Mouse (Mus musculus): ENCODE measurements around the gene Nrxn3. TPM values are rescaled to one million over a fixed set of nuclear protein-coding genes. Genes with fewer than 3 reads are reported as not detected.
A peak's percentile ranks its signal among the peaks of the same experiment; 100 is the strongest.

Gene Nrxn3
- polyA plus RNA-seq, 1 experiment from 2014 or later = 1.4 TPM

GRCm38 (mm10) chr12:88984804-88985203 is 262.1 kb downstream of the Nrxn3 start:
- H3K27me3 ChIP-seq (replicated peaks; ENCODE audit: control insufficient read depth, insufficient read depth, low read length) = no peaks in the 10 kb centered on the region
- no peak overlapping the region for H3K4me2 ChIP-seq (ENCODE audit: low read depth, low read length)
- peaks cover 10% of the 10 kb centered on the region; the same call in 1 of the 2 replicates for H3K4me1 ChIP-seq (ENCODE audit: control insufficient read depth, insufficient read depth, low read length)
- no peak overlapping the region for H3K4me3 ChIP-seq (ENCODE audit: low read length)
- H3K9me3 ChIP-seq (ENCODE audit: control insufficient read depth, low read length) = no peaks in the 10 kb centered on the region
- peak; percentile 51 for ATAC-seq
- H3K27ac ChIP-seq (ENCODE audit: low read length) = no peak overlapping the region
- WGBS = 36% methylated on average over 5 of the region's 5 CpGs
- H3K9ac ChIP-seq (ENCODE audit: low read depth, low read length) = no peak overlapping the region
- no peaks in the 10 kb centered on the region for H3K36me3 ChIP-seq (ENCODE audit: control insufficient read depth, insufficient read depth, low read length)

GRCm38 (mm10) chr12:88987046-88987445 is 264.4 kb downstream of the Nrxn3 start:
- Histone ChIP-seq H3K9me3 (ENCODE audit: control insufficient read depth, low read length) (no peaks in the 10 kb centered on the region), H3K27ac (ENCODE audit: low read length) (no peak overlapping the region), H3K36me3 (ENCODE audit: control insufficient read depth, insufficient read depth, low read length) (no peaks in the 10 kb centered on the region), H3K4me3 (ENCODE audit: low read length) (no peak overlapping the region), H3K4me1 (ENCODE audit: control insufficient read depth, insufficient read depth, low read length) (peaks cover 10% of the 10 kb centered on the region; the same call in 1 of the 2 replicates), H3K9ac (ENCODE audit: low read depth, low read length) (no peak overlapping the region), H3K4me2 (ENCODE audit: low read depth, low read length) (no peak overlapping the region), H3K27me3 (replicated peaks; ENCODE audit: control insufficient read depth, insufficient read depth, low read length) (no peaks in the 10 kb centered on the region)
- 59% methylated on average over 4 of the region's 4 CpGs for WGBS
- no peak for ATAC-seq

GRCm38 (mm10) chr12:88990753-88991152 is 268.1 kb downstream of the Nrxn3 start:
- no peak overlapping the region for H3K27ac ChIP-seq (ENCODE audit: low read length)
- H3K4me1 ChIP-seq (ENCODE audit: control insufficient read depth, insufficient read depth, low read length) = no peaks in the 10 kb centered on the region
- no peak overlapping the region for H3K4me3 ChIP-seq (ENCODE audit: low read length)
- H3K9me3 ChIP-seq (ENCODE audit: control insufficient read depth, low read length) = no peaks in the 10 kb centered on the region
- no peak overlapping the region for H3K9ac ChIP-seq (ENCODE audit: low read depth, low read length)
- H3K27me3 ChIP-seq (replicated peaks; ENCODE audit: control insufficient read depth, insufficient read depth, low read length) = no peaks in the 10 kb centered on the region
- H3K4me2 ChIP-seq (ENCODE audit: low read depth, low read length) = no peak overlapping the region
- no peak for ATAC-seq
- H3K36me3 ChIP-seq (ENCODE audit: control insufficient read depth, insufficient read depth, low read length) = no peaks in the 10 kb centered on the region
- WGBS = 85% methylated on average over 5 of the region's 5 CpGs

- Histone ChIP-seq H3K4me2 (ENCODE audit: low read depth, low read length) (no peak overlapping the region), H3K9ac (ENCODE audit: low read depth, low read length) (no peak overlapping the region), H3K9me3 (ENCODE audit: control insufficient read depth, low read length) (no peaks in the 10 kb centered on the region), H3K4me3 (ENCODE audit: low read length) (no peak overlapping the region), H3K4me1 (ENCODE audit: control insufficient read depth, insufficient read depth, low read length) (no peaks in the 10 kb centered on the region), H3K27ac (ENCODE audit: low read length) (no peak overlapping the region), H3K27me3 (replicated peaks; ENCODE audit: control insufficient read depth, insufficient read depth, low read length) (no peaks in the 10 kb centered on the region), H3K36me3 (ENCODE audit: control insufficient read depth, insufficient read depth, low read length) (no peaks in the 10 kb centered on the region)
- ATAC-seq = peak; percentile 50; the same call in 1 of the 2 replicates
- WGBS = 0% methylated on average over 2 of the region's 2 CpGs
These were observed 269.5 kb downstream of the Nrxn3 start for GRCm38 (mm10) chr12:88992141-88992540.

- no peak overlapping the region for H3K4me2 ChIP-seq (ENCODE audit: low read depth, low read length)
- no peak for ATAC-seq
- no peaks in the 10 kb centered on the region for H3K36me3 ChIP-seq (ENCODE audit: control insufficient read depth, insufficient read depth, low read length)
- no peaks in the 10 kb centered on the region for H3K4me1 ChIP-seq (ENCODE audit: control insufficient read depth, insufficient read depth, low read length)
- H3K27ac ChIP-seq (ENCODE audit: low read length) = no peak overlapping the region
- no peak overlapping the region for H3K9ac ChIP-seq (ENCODE audit: low read depth, low read length)
- H3K27me3 ChIP-seq (replicated peaks; ENCODE audit: control insufficient read depth, insufficient read depth, low read length) = no peaks in the 10 kb centered on the region
- H3K9me3 ChIP-seq (ENCODE audit: control insufficient read depth, low read length) = no peaks in the 10 kb centered on the region
- no peak overlapping the region for H3K4me3 ChIP-seq (ENCODE audit: low read length)
- WGBS = 86% methylated on average over 4 of the region's 4 CpGs
These were observed 271.1 kb downstream of the Nrxn3 start for GRCm38 (mm10) chr12:88993788-88994187.

GRCm38 (mm10) chr12:89016436-89016835 is 293.8 kb downstream of the Nrxn3 start:
- H3K36me3 ChIP-seq (ENCODE audit: control insufficient read depth, insufficient read depth, low read length) = no peaks in the 10 kb centered on the region
- WGBS = 78% methylated on average over 1 of the region's 1 CpGs
- no peak overlapping the region for H3K4me3 ChIP-seq (ENCODE audit: low read length)
- H3K27ac ChIP-seq (ENCODE audit: low read length) = no peak overlapping the region
- no peaks in the 10 kb centered on the region for H3K4me1 ChIP-seq (ENCODE audit: control insufficient read depth, insufficient read depth, low read length)
- ATAC-seq = no peak
- no peak overlapping the region for H3K4me2 ChIP-seq (ENCODE audit: low read depth, low read length)
- no peaks in the 10 kb centered on the region for H3K27me3 ChIP-seq (replicated peaks; ENCODE audit: control insufficient read depth, insufficient read depth, low read length)
- H3K9ac ChIP-seq (ENCODE audit: low read depth, low read length) = no peak overlapping the region
- no peaks in the 10 kb centered on the region for H3K9me3 ChIP-seq (ENCODE audit: control insufficient read depth, low read length)

- ATAC-seq = no peak
- no peaks in the 10 kb centered on the region for H3K27me3 ChIP-seq (replicated peaks; ENCODE audit: control insufficient read depth, insufficient read depth, low read length)
- no peaks in the 10 kb centered on the region for H3K36me3 ChIP-seq (ENCODE audit: control insufficient read depth, insufficient read depth, low read length)
- no peak overlapping the region for H3K4me3 ChIP-seq (ENCODE audit: low read length)
- WGBS = 96% methylated on average over 1 of the region's 1 CpGs
- H3K27ac ChIP-seq (ENCODE audit: low read length) = no peak overlapping the region
- H3K9me3 ChIP-seq (ENCODE audit: control insufficient read depth, low read length) = no peaks in the 10 kb centered on the region
- no peak overlapping the region for H3K4me2 ChIP-seq (ENCODE audit: low read depth, low read length)
- no peaks in the 10 kb centered on the region for H3K4me1 ChIP-seq (ENCODE audit: control insufficient read depth, insufficient read depth, low read length)
- H3K9ac ChIP-seq (ENCODE audit: low read depth, low read length) = no peak overlapping the region
These were observed 302.5 kb downstream of the Nrxn3 start for GRCm38 (mm10) chr12:89025180-89025579.

GRCm38 (mm10) chr12:89035984-89036618 is 313.4 kb downstream of the Nrxn3 start:
- no peak for ATAC-seq
- H3K4me3 ChIP-seq (ENCODE audit: low read length) = no peak overlapping the region
- H3K36me3 ChIP-seq (ENCODE audit: control insufficient read depth, insufficient read depth, low read length) = no peaks in the 10 kb centered on the region
- H3K27me3 ChIP-seq (replicated peaks; ENCODE audit: control insufficient read depth, insufficient read depth, low read length) = no peaks in the 10 kb centered on the region
- no peak overlapping the region for H3K4me2 ChIP-seq (ENCODE audit: low read depth, low read length)
- 79% methylated on average over 4 of the region's 4 CpGs for WGBS
- H3K9me3 ChIP-seq (ENCODE audit: control insufficient read depth, low read length) = no peaks in the 10 kb centered on the region
- H3K27ac ChIP-seq (ENCODE audit: low read length) = no peak overlapping the region
- H3K9ac ChIP-seq (ENCODE audit: low read depth, low read length) = no peak overlapping the region
- no peaks in the 10 kb centered on the region for H3K4me1 ChIP-seq (ENCODE audit: control insufficient read depth, insufficient read depth, low read length)

- no peak overlapping the region for H3K4me3 ChIP-seq (ENCODE audit: low read length)
- no peaks in the 10 kb centered on the region for H3K9me3 ChIP-seq (ENCODE audit: control insufficient read depth, low read length)
- no peaks in the 10 kb centered on the region for H3K36me3 ChIP-seq (ENCODE audit: control insufficient read depth, insufficient read depth, low read length)
- H3K9ac ChIP-seq (ENCODE audit: low read depth, low read length) = no peak overlapping the region
- H3K27ac ChIP-seq (ENCODE audit: low read length) = no peak overlapping the region
- ATAC-seq = no peak
- H3K4me1 ChIP-seq (ENCODE audit: control insufficient read depth, insufficient read depth, low read length) = no peaks in the 10 kb centered on the region
- H3K4me2 ChIP-seq (ENCODE audit: low read depth, low read length) = no peak overlapping the region
- no peaks in the 10 kb centered on the region for H3K27me3 ChIP-seq (replicated peaks; ENCODE audit: control insufficient read depth, insufficient read depth, low read length)
These were observed 317.5 kb downstream of the Nrxn3 start for GRCm38 (mm10) chr12:89040151-89040550.
